Mouse (Mus musculus) midbrain, embryonic 11.5 days (tissue): ENCODE measurements around the gene Isoc2a. TPM values are rescaled to one million over a fixed set of nuclear protein-coding genes. Genes with fewer than 3 reads are reported as not detected.

ENCODE experiments used
- ATAC-seq: fragments of 200-750 bp; cut with Nextera tagmentation; 2 replicates; pipeline ENCODE4 v1.8.0; 2017; ENCODE audit warnings: moderate TSS enrichment, moderate library complexity; ENCODE audit not compliant: low FRiP score
- DNase-seq: peaks from one replicate; pipeline ENCODE4 v3.0.0; 2015; ENCODE audit warnings: low spot score; ENCODE audit errors: missing footprints
- H3K27ac ChIP-seq: fragments of 300-500 bp; sonication (generic); 2 replicates; pipeline ENCODE4 v1.5.1; 2014; ENCODE audit warnings: low read depth, low read length
- H3K27me3 ChIP-seq: fragments of 300-500 bp; sonication (generic); 2 replicates; pipeline ENCODE4 v1.6.1; 2014; ENCODE audit warnings: mild to moderate bottlenecking, low read length, moderate library complexity, mixed read lengths; ENCODE audit not compliant: control insufficient read depth, insufficient read depth
- H3K36me3 ChIP-seq: fragments of 300-500 bp; sonication (generic); 2 replicates; pipeline ENCODE4 v1.6.1; 2014; ENCODE audit warnings: mild to moderate bottlenecking, low read length, moderate library complexity, mixed read lengths; ENCODE audit not compliant: control insufficient read depth, insufficient read depth
- H3K4me1 ChIP-seq: fragments of 300-500 bp; sonication (generic); 2 replicates; pipeline ENCODE4 v1.6.1; 2014; ENCODE audit warnings: low read length; ENCODE audit not compliant: control insufficient read depth, insufficient read depth
- H3K4me2 ChIP-seq: fragments of 300-500 bp; sonication (generic); 2 replicates; pipeline ENCODE4 v1.6.1; 2014; ENCODE audit warnings: mild to moderate bottlenecking, moderate library complexity
- H3K4me3 ChIP-seq: fragments of 300-500 bp; sonication (generic); 2 replicates; pipeline ENCODE4 v1.5.1; 2014; ENCODE audit warnings: low read depth, low read length
- H3K9ac ChIP-seq: fragments of 300-500 bp; sonication (generic); 2 replicates; pipeline ENCODE4 v1.6.1; 2014; ENCODE audit warnings: low read length
- H3K9me3 ChIP-seq: fragments of 300-500 bp; sonication (generic); 2 replicates; pipeline ENCODE4 v1.6.1; 2016; ENCODE audit warnings: low read length; ENCODE audit not compliant: control insufficient read depth
- WGBS: fragments of 180-500 bp; shearing (Covaris S2); extraction: QIAGEN DNeasy Blood & Tissue Kit; methylation state at CpG from one replicate; pipeline ENCODE4 v1.1.7; 2014; 5-methylcytosine and 5-hydroxymethylcytosine counted together
- polyA plus RNA-seq: library from polyadenylated mRNA; unstranded; fragments of >200 nt; fragmentation: Nextera tagmentation; extraction: Ambion mirVana; gene quantifications from 2 replicates; pipeline ENCODE4 v1.2.1, GENCODE M21; 2014

The Isoc2a gene
- polyA plus RNA-seq, result 0.63 and 0.78 TPM in 2 replicates

- Histone ChIP-seq H3K27me3 (no peaks in the 10 kb centered on the region), H3K9me3 (no peaks in the 10 kb centered on the region), H3K36me3 (no peaks in the 10 kb centered on the region), H3K9ac (peak within 1 kb of the TSS; percentile 63), H3K4me1 (peaks cover 4% of the 10 kb centered on the region), H3K27ac (no peak within 1 kb of the TSS), H3K4me3 (peak within 1 kb of the TSS; percentile 41), H3K4me2 (peak within 1 kb of the TSS; percentile 89)
- DNase-seq (peak; percentile 97), ATAC-seq (peak; percentile 100)
- under 1% methylated on average over 22 of the region's 22 CpGs for WGBS
Measured at GRCm38 (mm10) chr7:4876753-4877221, at the start of gene Isoc2a. TSS of gene Isoc2a (plus strand) at chr7:4877153.

GRCm38 (mm10) chr7:4830476-4830875, 46.5 kb upstream of the Isoc2a start:
- H3K9ac ChIP-seq, result no peak overlapping the region
- H3K4me2 ChIP-seq, result no peak overlapping the region
- peaks cover 5% of the 10 kb centered on the region; the same call in 1 of the 2 replicates for H3K27me3 ChIP-seq
- no peaks in the 10 kb centered on the region for H3K9me3 ChIP-seq
- no peaks in the 10 kb centered on the region for H3K4me1 ChIP-seq
- 11% methylated on average over 12 of the region's 12 CpGs for WGBS
- ATAC-seq (peak; percentile 45; the same call in 1 of the 2 replicates), DNase-seq (peak; percentile 81)
- H3K4me3 ChIP-seq, result no peak overlapping the region
- H3K27ac ChIP-seq, result no peak overlapping the region
- no peaks in the 10 kb centered on the region for H3K36me3 ChIP-seq

GRCm38 (mm10) chr7:4835631-4836327, 41.2 kb upstream of the Isoc2a start:
- no peaks in the 10 kb centered on the region for H3K9me3 ChIP-seq
- peak; percentile 71 for ATAC-seq
- H3K9ac ChIP-seq, result peak overlapping the region; percentile 66
- DNase-seq, result peak; percentile 86
- peak overlapping the region; percentile 53 for H3K4me3 ChIP-seq
- H3K27ac ChIP-seq, result no peak overlapping the region
- H3K36me3 ChIP-seq, result no peaks in the 10 kb centered on the region
- WGBS, result 5% methylated on average over 32 of the region's 34 CpGs
- peaks cover 21% of the 10 kb centered on the region for H3K27me3 ChIP-seq
- H3K4me2 ChIP-seq, result peak overlapping the region; percentile 87
- peaks cover 6% of the 10 kb centered on the region; the same call in 1 of the 2 replicates for H3K4me1 ChIP-seq

- H3K9me3 ChIP-seq, result no peaks in the 10 kb centered on the region
- H3K27ac ChIP-seq, result no peak overlapping the region
- DNase-seq (peak; percentile 94), ATAC-seq (peak; percentile 92)
- peak overlapping the region; percentile 53 for H3K4me3 ChIP-seq
- H3K4me2 ChIP-seq, result peak overlapping the region; percentile 87
- H3K4me1 ChIP-seq, result peaks cover 6% of the 10 kb centered on the region; the same call in 1 of the 2 replicates
- H3K27me3 ChIP-seq, result peaks cover 21% of the 10 kb centered on the region
- H3K36me3 ChIP-seq, result no peaks in the 10 kb centered on the region
- under 1% methylated on average over 51 of the region's 51 CpGs for WGBS
- H3K9ac ChIP-seq, result peak overlapping the region; percentile 66
Measured at GRCm38 (mm10) chr7:4836351-4836792, 40.6 kb upstream of the Isoc2a start.

- Histone ChIP-seq H3K9ac (no peak overlapping the region), H3K27ac (no peak overlapping the region), H3K9me3 (no peaks in the 10 kb centered on the region), H3K4me1 (peaks cover 6% of the 10 kb centered on the region), H3K4me2 (no peak overlapping the region), H3K27me3 (peaks cover 26% of the 10 kb centered on the region), H3K4me3 (no peak overlapping the region), H3K36me3 (no peaks in the 10 kb centered on the region)
- DNase-seq (no peak), ATAC-seq (no peak)
- 18% methylated on average over 1 of the region's 1 CpGs for WGBS
Measured at GRCm38 (mm10) chr7:4837639-4838038, 39.3 kb upstream of the Isoc2a start.

- Histone ChIP-seq H3K9me3 (no peaks in the 10 kb centered on the region), H3K9ac (no peak overlapping the region), H3K27ac (no peak overlapping the region), H3K4me3 (no peak overlapping the region), H3K4me1 (peaks cover 20% of the 10 kb centered on the region), H3K36me3 (no peaks in the 10 kb centered on the region), H3K27me3 (peaks cover 30% of the 10 kb centered on the region), H3K4me2 (no peak overlapping the region)
- ATAC-seq (no peak), DNase-seq (peak; percentile 82)
- WGBS, result 58% methylated on average over 5 of the region's 5 CpGs
Measured at GRCm38 (mm10) chr7:4842077-4842476, 34.9 kb upstream of the Isoc2a start.

- peak; percentile 90 for DNase-seq
- H3K9ac ChIP-seq, result no peak overlapping the region
- ATAC-seq, result peak; percentile 55
- no peaks in the 10 kb centered on the region for H3K9me3 ChIP-seq
- H3K27ac ChIP-seq, result no peak overlapping the region
- H3K4me3 ChIP-seq, result peak overlapping the region; percentile 45; the same call in 1 of the 2 replicates
- H3K27me3 ChIP-seq, result peaks cover 25% of the 10 kb centered on the region
- H3K4me2 ChIP-seq, result peak overlapping the region; percentile 94
- H3K4me1 ChIP-seq, result peaks cover 20% of the 10 kb centered on the region
- WGBS, result 1% methylated on average over 16 of the region's 16 CpGs
- H3K36me3 ChIP-seq, result no peaks in the 10 kb centered on the region
Measured at GRCm38 (mm10) chr7:4842634-4843131, 34.3 kb upstream of the Isoc2a start.

GRCm38 (mm10) chr7:4843604-4844244, 33.2 kb upstream of the Isoc2a start:
- Histone ChIP-seq H3K9me3 (no peaks in the 10 kb centered on the region), H3K4me3 (peak overlapping the region; percentile 45), H3K4me2 (peak overlapping the region; percentile 94), H3K36me3 (no peaks in the 10 kb centered on the region), H3K27ac (no peak overlapping the region), H3K27me3 (peaks cover 25% of the 10 kb centered on the region), H3K4me1 (peaks cover 20% of the 10 kb centered on the region), H3K9ac (peak overlapping the region; percentile 56)
- ATAC-seq (peak; percentile 64), DNase-seq (peak; percentile 94)
- WGBS, result 2% methylated on average over 34 of the region's 34 CpGs
